Mouse (Mus musculus): ENCODE results near the gene Lurap1l. TPM values are rescaled to one million over a fixed set of nuclear protein-coding genes. Genes with fewer than 3 reads are reported as not detected.
"Not testable (repeated sequence)": the region's sequence is repeated elsewhere in the genome, so short reads cannot be mapped to it uniquely, and the experiment has no call there.

The Lurap1l gene
- polyA plus RNA-seq, 1 experiment from 2014 or later = 8.8 TPM

GRCm38 (mm10) chr4:80910871-80911701 lies 640 bp downstream of the Lurap1l start:
- peak; percentile 83 for DNase-seq
- peaks cover 11% of the 10 kb centered on the region; the same call in 1 of the 2 replicates for H3K4me1 ChIP-seq (ENCODE audit: control insufficient read depth, insufficient read depth, low read length)
- peak overlapping the region; percentile 95 for H3K27ac ChIP-seq (replicated peaks; ENCODE audit: low read depth, low read length)
- peak overlapping the region; percentile 81 for H3K9ac ChIP-seq (replicated peaks; ENCODE audit: low read length)
- H3K9me3 ChIP-seq (ENCODE audit: control insufficient read depth, low read length) = no peaks in the 10 kb centered on the region
- peak; percentile 87 for ATAC-seq (ENCODE audit: low FRiP score, low TSS enrichment)
- H3K36me3 ChIP-seq (ENCODE audit: control insufficient read depth, insufficient read depth, low read length) = no peaks in the 10 kb centered on the region
- under 1% methylated on average over 58 of the region's 58 CpGs for WGBS
- no peaks in the 10 kb centered on the region for H3K27me3 ChIP-seq (ENCODE audit: control insufficient read depth, insufficient read depth, low read length)
- peak overlapping the region; percentile 61 for H3K4me2 ChIP-seq (ENCODE audit: low read length)
- peak overlapping the region; percentile 81 for H3K4me3 ChIP-seq (replicated peaks; ENCODE audit: low read depth, low read length)

DNA sequence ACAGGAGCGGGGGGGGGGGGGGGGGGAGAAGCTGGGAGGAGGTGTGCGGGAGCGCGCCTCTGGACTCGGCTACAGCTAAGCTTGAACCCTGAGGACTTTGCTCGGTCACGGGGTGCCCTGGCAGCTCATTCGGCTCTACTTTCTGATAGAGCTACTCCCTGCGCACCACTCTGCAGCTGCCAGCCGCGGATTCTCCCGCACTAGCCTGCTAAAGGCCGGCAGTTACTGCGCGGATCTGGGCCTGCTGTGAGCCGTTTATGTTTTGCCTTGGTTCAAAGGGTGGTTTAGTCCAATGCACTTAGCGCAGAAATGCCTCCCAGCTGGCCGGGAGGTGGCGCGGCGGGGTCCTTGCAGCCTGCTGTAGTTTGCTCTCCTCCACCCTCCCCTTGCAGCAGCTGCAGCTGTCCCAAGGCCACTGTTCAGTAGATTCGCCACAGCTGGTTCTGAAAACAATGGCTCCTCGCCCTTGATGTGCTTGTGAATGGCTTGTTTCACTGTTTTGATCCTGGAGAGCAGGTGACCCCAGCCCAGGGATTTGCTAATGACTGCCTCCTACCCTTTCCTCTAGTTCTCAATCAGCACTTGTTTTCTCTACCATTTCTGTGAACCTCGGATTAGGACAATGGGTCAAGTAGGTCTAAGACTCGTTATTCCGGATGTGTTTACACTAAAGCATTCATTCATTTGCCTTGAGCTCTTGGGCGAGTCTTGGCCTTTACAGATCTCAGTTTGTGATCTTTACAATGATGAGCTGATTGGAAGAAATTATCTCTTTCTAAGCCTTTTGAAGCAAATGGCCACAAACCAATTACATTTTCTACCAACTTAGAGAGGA lies 1.5 kb downstream of the Lurap1l start:
- H3K4me3 ChIP-seq (replicated peaks; ENCODE audit: low read depth, low read length) = peak overlapping the region; percentile 81
- H3K27ac ChIP-seq (replicated peaks; ENCODE audit: low read depth, low read length) = peak overlapping the region; percentile 95
- H3K27me3 ChIP-seq (ENCODE audit: control insufficient read depth, insufficient read depth, low read length) = no peaks in the 10 kb centered on the region
- H3K4me2 ChIP-seq (ENCODE audit: low read length) = peak overlapping the region; percentile 61
- under 1% methylated on average over 25 of the region's 27 CpGs for WGBS
- H3K9ac ChIP-seq (replicated peaks; ENCODE audit: low read length) = peak overlapping the region; percentile 81
- ATAC-seq (ENCODE audit: low FRiP score, low TSS enrichment) (peak; percentile 91), DNase-seq (peak; percentile 89)
- H3K36me3 ChIP-seq (ENCODE audit: control insufficient read depth, insufficient read depth, low read length) = no peaks in the 10 kb centered on the region
- peaks cover 11% of the 10 kb centered on the region; the same call in 1 of the 2 replicates for H3K4me1 ChIP-seq (ENCODE audit: control insufficient read depth, insufficient read depth, low read length)
- H3K9me3 ChIP-seq (ENCODE audit: control insufficient read depth, low read length) = no peaks in the 10 kb centered on the region

GRCm38 (mm10) chr4:80915211-80915610 lies 4.8 kb downstream of the Lurap1l start:
- WGBS = 86% methylated on average over 2 of the region's 2 CpGs
- no peak overlapping the region for H3K9ac ChIP-seq (replicated peaks; ENCODE audit: low read length)
- no peak overlapping the region for H3K27ac ChIP-seq (replicated peaks; ENCODE audit: low read depth, low read length)
- ATAC-seq (ENCODE audit: low FRiP score, low TSS enrichment) (no peak), DNase-seq (no peak)
- no peaks in the 10 kb centered on the region for H3K27me3 ChIP-seq (ENCODE audit: control insufficient read depth, insufficient read depth, low read length)
- peaks cover 11% of the 10 kb centered on the region; the same call in 1 of the 2 replicates for H3K4me1 ChIP-seq (ENCODE audit: control insufficient read depth, insufficient read depth, low read length)
- no peak overlapping the region for H3K4me3 ChIP-seq (replicated peaks; ENCODE audit: low read depth, low read length)
- no peaks in the 10 kb centered on the region for H3K9me3 ChIP-seq (ENCODE audit: control insufficient read depth, low read length)
- no peaks in the 10 kb centered on the region for H3K36me3 ChIP-seq (ENCODE audit: control insufficient read depth, insufficient read depth, low read length)
- H3K4me2 ChIP-seq (ENCODE audit: low read length) = no peak overlapping the region

- 63% methylated on average over 3 of the region's 3 CpGs for WGBS
- Histone ChIP-seq H3K27ac (replicated peaks; ENCODE audit: low read depth, low read length) (no peak overlapping the region), H3K4me2 (ENCODE audit: low read length) (no peak overlapping the region), H3K27me3 (ENCODE audit: control insufficient read depth, insufficient read depth, low read length) (no peaks in the 10 kb centered on the region), H3K9me3 (ENCODE audit: control insufficient read depth, low read length) (no peaks in the 10 kb centered on the region), H3K36me3 (ENCODE audit: control insufficient read depth, insufficient read depth, low read length) (no peaks in the 10 kb centered on the region), H3K4me1 (ENCODE audit: control insufficient read depth, insufficient read depth, low read length) (peaks cover 11% of the 10 kb centered on the region; the same call in 1 of the 2 replicates), H3K9ac (replicated peaks; ENCODE audit: low read length) (no peak overlapping the region), H3K4me3 (replicated peaks; ENCODE audit: low read depth, low read length) (no peak overlapping the region)
- ATAC-seq (ENCODE audit: low FRiP score, low TSS enrichment) (no peak), DNase-seq (no peak)
These were observed 6.2 kb downstream of the Lurap1l start for GRCm38 (mm10) chr4:80916695-80917094.

DNA sequence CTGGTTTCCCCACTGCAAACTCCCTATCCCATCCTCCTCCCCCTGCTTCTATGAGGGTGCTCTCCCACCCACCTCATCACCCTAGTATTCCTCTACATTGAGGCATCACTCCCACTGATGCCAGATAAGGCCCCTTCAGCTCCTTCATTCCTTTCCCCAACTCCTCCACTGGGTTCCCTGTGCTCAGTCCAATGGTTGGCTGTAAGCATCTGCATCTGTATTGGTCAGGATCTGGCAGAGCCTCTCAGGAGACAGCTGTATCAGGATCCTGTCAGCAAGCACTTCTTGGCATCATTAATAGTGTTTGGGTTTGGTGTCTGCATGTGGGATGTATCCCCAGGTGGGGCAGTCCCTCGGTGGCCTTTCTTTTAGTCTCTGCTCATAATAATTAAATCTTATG lies 6.7 kb downstream of the Lurap1l start:
- not testable (repeated sequence) for H3K36me3 ChIP-seq (ENCODE audit: control insufficient read depth, insufficient read depth, low read length); H3K9me3 ChIP-seq (ENCODE audit: control insufficient read depth, low read length); H3K9ac ChIP-seq (replicated peaks; ENCODE audit: low read length); H3K27me3 ChIP-seq (ENCODE audit: control insufficient read depth, insufficient read depth, low read length); H3K4me2 ChIP-seq (ENCODE audit: low read length); H3K27ac ChIP-seq (replicated peaks; ENCODE audit: low read depth, low read length); H3K4me3 ChIP-seq (replicated peaks; ENCODE audit: low read depth, low read length); DNase-seq; ATAC-seq (ENCODE audit: low FRiP score, low TSS enrichment)
- 79% methylated on average over 1 of the region's 1 CpGs for WGBS
- peaks cover 11% of the 10 kb centered on the region; the same call in 1 of the 2 replicates for H3K4me1 ChIP-seq (ENCODE audit: control insufficient read depth, insufficient read depth, low read length)

DNA sequence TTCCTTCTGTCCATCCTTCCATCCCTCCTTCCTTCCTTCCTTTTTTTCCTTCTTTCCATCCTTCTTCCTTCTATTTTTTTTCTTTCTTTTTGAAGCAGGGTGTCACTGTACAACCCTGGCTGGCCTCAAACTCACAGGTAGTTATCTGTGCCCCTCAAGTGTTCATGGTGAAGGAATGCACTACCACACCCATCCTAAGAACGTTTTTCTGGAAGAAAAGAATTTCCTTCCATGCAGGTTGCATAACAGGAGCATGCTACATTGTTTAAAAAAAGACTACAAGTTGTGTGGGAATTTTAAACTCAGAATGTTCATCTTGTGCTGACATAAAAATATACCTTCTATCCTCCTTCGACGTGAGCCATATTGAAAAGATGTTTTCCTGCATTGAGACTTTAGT lies 7.4 kb downstream of the Lurap1l start:
- H3K4me1 ChIP-seq (ENCODE audit: control insufficient read depth, insufficient read depth, low read length) = 0 out of 2 replicates have a peak, but pooled peaks cover 7% of the 10 kb centered on the region
- 88% methylated on average over 3 of the region's 3 CpGs for WGBS

GRCm38 (mm10) chr4:80918526-80919129 lies 8.2 kb downstream of the Lurap1l start:
- Histone ChIP-seq H3K4me3 (replicated peaks; ENCODE audit: low read depth, low read length) (no peak overlapping the region), H3K4me1 (ENCODE audit: control insufficient read depth, insufficient read depth, low read length) (0 out of 2 replicates have a peak, but pooled peaks cover 3% of the 10 kb centered on the region), H3K9me3 (ENCODE audit: control insufficient read depth, low read length) (no peaks in the 10 kb centered on the region), H3K4me2 (ENCODE audit: low read length) (no peak overlapping the region), H3K9ac (replicated peaks; ENCODE audit: low read length) (no peak overlapping the region), H3K27me3 (ENCODE audit: control insufficient read depth, insufficient read depth, low read length) (no peaks in the 10 kb centered on the region), H3K36me3 (ENCODE audit: control insufficient read depth, insufficient read depth, low read length) (no peaks in the 10 kb centered on the region), H3K27ac (replicated peaks; ENCODE audit: low read depth, low read length) (no peak overlapping the region)
- no peak for ATAC-seq (ENCODE audit: low FRiP score, low TSS enrichment)
- no peak for DNase-seq
- 59% methylated on average over 3 of the region's 3 CpGs for WGBS

More for the DNA sequence above, 7.4 kb downstream of the Lurap1l start:
- DNase-seq (no peak), ATAC-seq (ENCODE audit: low FRiP score, low TSS enrichment) (no peak)
- H3K9me3 ChIP-seq (ENCODE audit: control insufficient read depth, low read length) = no peaks in the 10 kb centered on the region
- no peaks in the 10 kb centered on the region for H3K36me3 ChIP-seq (ENCODE audit: control insufficient read depth, insufficient read depth, low read length)
- H3K27ac ChIP-seq (replicated peaks; ENCODE audit: low read depth, low read length) = no peak overlapping the region
- no peak overlapping the region for H3K9ac ChIP-seq (replicated peaks; ENCODE audit: low read length)
- no peak overlapping the region for H3K4me2 ChIP-seq (ENCODE audit: low read length)
- H3K27me3 ChIP-seq (ENCODE audit: control insufficient read depth, insufficient read depth, low read length) = no peaks in the 10 kb centered on the region
- no peak overlapping the region for H3K4me3 ChIP-seq (replicated peaks; ENCODE audit: low read depth, low read length)

GRCm38 (mm10) chr4:80919217-80919867 lies 8.9 kb downstream of the Lurap1l start:
- Histone ChIP-seq H3K9me3 (ENCODE audit: control insufficient read depth, low read length) (no peaks in the 10 kb centered on the region), H3K4me1 (ENCODE audit: control insufficient read depth, insufficient read depth, low read length) (no peaks in the 10 kb centered on the region), H3K4me2 (ENCODE audit: low read length) (no peak overlapping the region), H3K9ac (replicated peaks; ENCODE audit: low read length) (no peak overlapping the region), H3K4me3 (replicated peaks; ENCODE audit: low read depth, low read length) (no peak overlapping the region), H3K27ac (replicated peaks; ENCODE audit: low read depth, low read length) (no peak overlapping the region), H3K27me3 (ENCODE audit: control insufficient read depth, insufficient read depth, low read length) (no peaks in the 10 kb centered on the region), H3K36me3 (ENCODE audit: control insufficient read depth, insufficient read depth, low read length) (no peaks in the 10 kb centered on the region)
- no peak for ATAC-seq (ENCODE audit: low FRiP score, low TSS enrichment)
- WGBS = 53% methylated on average over 1 of the region's 1 CpGs
- no peak for DNase-seq
